Mouse (Mus musculus) kidney, embryonic 16.5 days (tissue): ENCODE data around the gene Dnajc6. TPM values are rescaled to one million over a fixed set of nuclear protein-coding genes. Genes with fewer than 3 reads are reported as not detected.

Source experiments
- ATAC-seq: fragments of 200-750 bp; cut with Nextera tagmentation; 2 replicates; pipeline ENCODE4 v1.8.0; 2017; ENCODE audit warnings: moderate TSS enrichment; ENCODE audit not compliant: low FRiP score, low TSS enrichment
- H3K27ac ChIP-seq: fragments of 300-500 bp; sonication (generic); 2 replicates; pipeline ENCODE4 v1.5.1; 2014; ENCODE audit warnings: low read length
- H3K27me3 ChIP-seq: fragments of 300-500 bp; sonication (generic); 2 replicates; pipeline ENCODE4 v1.6.1; 2014; ENCODE audit warnings: low read length, control low read depth, mixed read lengths; ENCODE audit not compliant: insufficient read depth
- H3K36me3 ChIP-seq: fragments of 300-500 bp; sonication (generic); 2 replicates; pipeline ENCODE4 v1.6.1; 2014; ENCODE audit warnings: low read length, control low read depth, mixed read lengths; ENCODE audit not compliant: insufficient read depth
- H3K4me1 ChIP-seq: fragments of 300-500 bp; sonication (generic); 2 replicates; pipeline ENCODE4 v1.6.1; 2014; ENCODE audit warnings: low read length, control low read depth, mixed read lengths; ENCODE audit not compliant: insufficient read depth
- H3K4me2 ChIP-seq: fragments of 300-500 bp; sonication (generic); replicated peaks from 2 replicates; pipeline ENCODE4 v1.6.1; 2014; ENCODE audit warnings: low read depth, low read length
- H3K4me3 ChIP-seq: fragments of 300-500 bp; sonication (generic); 2 replicates; pipeline ENCODE4 v1.5.1; 2014; ENCODE audit warnings: mild to moderate bottlenecking, low read length
- H3K9ac ChIP-seq: fragments of 300-500 bp; sonication (generic); replicated peaks from 2 replicates; pipeline ENCODE4 v1.6.1; 2014; ENCODE audit warnings: low read length
- H3K9me3 ChIP-seq: fragments of 300-500 bp; sonication (generic); 2 replicates; pipeline ENCODE4 v1.6.1; 2016; ENCODE audit warnings: low read length, control low read depth
- WGBS: fragments of 180-500 bp; shearing (Covaris S2); extraction: QIAGEN DNeasy Blood & Tissue Kit; methylation state at CpG from one replicate; pipeline ENCODE4 v1.1.7; 2014; 5-methylcytosine and 5-hydroxymethylcytosine counted together
- polyA plus RNA-seq: library from polyadenylated mRNA; unstranded; fragments of >200 nt; fragmentation: Nextera tagmentation; extraction: Ambion mirVana; gene quantifications from 2 replicates; pipeline ENCODE4 v1.2.1, GENCODE M21; 2015

The Dnajc6 gene
- polyA plus RNA-seq, 1 experiment from 2014 or later: 2.2 TPM

DNA sequence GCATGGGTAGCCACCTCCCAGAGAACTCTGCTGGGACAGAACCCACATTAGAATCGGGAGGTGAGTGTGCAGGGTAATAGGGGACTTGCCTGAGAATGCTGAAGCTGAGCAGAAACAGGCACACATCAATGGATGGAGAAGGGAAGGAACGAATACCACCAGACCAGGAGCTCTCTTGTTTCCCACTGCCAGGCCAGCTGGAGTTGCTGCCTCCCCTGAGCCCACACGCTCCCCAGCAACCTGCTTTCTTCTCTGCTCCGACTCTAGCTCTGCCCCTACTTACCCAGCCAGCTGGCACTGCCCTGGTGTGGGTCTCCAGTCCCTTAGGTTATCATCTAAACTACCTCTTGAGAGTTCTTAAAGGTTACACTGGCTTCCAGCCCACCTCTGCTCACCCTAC, 63.7 kb downstream of the Dnajc6 start:
- no peak overlapping the region for H3K4me3 ChIP-seq
- no peaks in the 10 kb centered on the region for H3K36me3 ChIP-seq
- no peak overlapping the region for H3K27ac ChIP-seq
- no peak overlapping the region for H3K9ac ChIP-seq
- no peaks in the 10 kb centered on the region for H3K4me1 ChIP-seq
- H3K4me2 ChIP-seq: no peak overlapping the region
- ATAC-seq: no peak
- H3K9me3 ChIP-seq: no peaks in the 10 kb centered on the region
- H3K27me3 ChIP-seq: no peaks in the 10 kb centered on the region
- 80% methylated on average over 4 of the region's 4 CpGs for WGBS

DNA sequence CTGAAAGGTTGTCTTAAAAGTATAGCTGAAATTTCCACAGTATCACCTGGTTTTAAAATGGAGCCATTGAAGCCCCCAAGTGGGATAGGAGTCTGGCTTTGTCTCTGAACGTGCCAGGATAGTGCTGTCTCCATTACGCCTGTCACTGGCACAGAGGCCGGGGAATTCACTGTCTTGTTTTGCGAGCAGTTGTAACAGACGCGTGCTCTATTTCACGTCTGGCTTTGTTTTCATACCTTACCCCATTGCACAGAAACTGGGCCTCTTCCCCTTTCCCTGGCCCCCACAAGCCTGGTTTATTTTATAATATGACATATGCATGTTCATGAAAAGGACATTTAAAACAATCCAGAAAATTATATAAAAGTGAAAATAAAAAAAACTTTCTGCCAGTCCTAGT, 66.4 kb downstream of the Dnajc6 start:
- 61% methylated on average over 7 of the region's 7 CpGs for WGBS
- no peaks in the 10 kb centered on the region for H3K9me3 ChIP-seq
- no peaks in the 10 kb centered on the region for H3K36me3 ChIP-seq
- H3K27me3 ChIP-seq: no peaks in the 10 kb centered on the region
- no peak overlapping the region for H3K4me3 ChIP-seq
- no peak for ATAC-seq
- no peak overlapping the region for H3K4me2 ChIP-seq
- no peaks in the 10 kb centered on the region for H3K4me1 ChIP-seq
- H3K9ac ChIP-seq: no peak overlapping the region
- H3K27ac ChIP-seq: no peak overlapping the region

DNA sequence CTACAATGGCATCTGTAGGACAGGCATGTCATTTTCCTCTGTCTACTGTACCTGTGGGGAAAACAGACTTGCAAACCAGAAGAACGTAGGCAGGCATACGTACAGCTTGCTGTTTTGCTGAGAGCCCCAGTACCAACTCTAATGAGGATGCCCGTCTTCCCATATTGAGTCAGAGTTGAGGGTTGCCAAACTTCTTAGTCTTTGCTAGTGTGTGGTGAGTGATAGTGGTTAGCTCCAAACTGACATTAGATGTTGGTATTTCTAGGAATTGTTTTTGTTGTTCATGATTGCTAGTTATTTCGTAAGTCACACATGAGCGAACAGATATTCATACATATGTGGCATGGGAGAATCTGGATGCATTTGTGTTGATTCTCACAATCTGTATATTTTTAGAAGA, 67.2 kb downstream of the Dnajc6 start:
- H3K9me3 ChIP-seq: no peaks in the 10 kb centered on the region
- no peak overlapping the region for H3K9ac ChIP-seq
- H3K36me3 ChIP-seq: no peaks in the 10 kb centered on the region
- H3K27me3 ChIP-seq: no peaks in the 10 kb centered on the region
- H3K4me2 ChIP-seq: no peak overlapping the region
- no peaks in the 10 kb centered on the region for H3K4me1 ChIP-seq
- WGBS: 93% methylated on average over 5 of the region's 5 CpGs
- no peak overlapping the region for H3K4me3 ChIP-seq
- ATAC-seq: no peak
- H3K27ac ChIP-seq: no peak overlapping the region

DNA sequence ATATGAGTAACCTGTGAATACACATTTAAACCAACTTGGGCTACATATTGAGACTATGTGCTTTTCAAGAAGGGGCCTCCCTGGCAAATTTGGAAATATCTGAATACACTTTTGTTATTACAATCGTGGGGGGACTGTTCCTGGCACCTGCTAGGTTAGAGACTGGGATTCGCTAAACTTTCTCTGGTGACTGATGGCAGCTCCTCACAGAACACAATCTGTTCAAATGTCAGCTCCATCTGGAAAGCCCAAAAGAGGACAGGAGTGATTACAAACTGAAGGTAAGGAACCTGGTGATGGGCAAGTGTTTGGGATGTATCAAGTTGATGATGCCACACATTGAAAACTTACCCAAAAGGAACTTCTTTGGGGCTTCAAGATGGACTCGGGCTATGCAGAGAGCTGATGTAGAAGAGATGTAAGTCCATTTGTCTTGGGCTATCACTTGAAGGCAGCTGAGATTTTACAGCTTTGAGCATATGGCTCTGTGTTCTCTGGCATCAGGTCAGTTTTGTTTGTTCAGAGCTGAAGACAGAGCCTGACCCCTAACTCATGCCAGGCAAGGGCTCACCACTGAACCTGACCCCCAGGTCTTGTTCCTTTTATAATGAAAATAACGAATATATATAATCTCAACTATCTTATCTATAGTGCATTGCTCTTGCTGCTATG, 68.4 kb downstream of the Dnajc6 start:
- Histone ChIP-seq H3K36me3 (no peaks in the 10 kb centered on the region), H3K4me1 (no peaks in the 10 kb centered on the region), H3K27ac (no peak overlapping the region), H3K4me3 (no peak overlapping the region), H3K27me3 (no peaks in the 10 kb centered on the region), H3K9me3 (no peaks in the 10 kb centered on the region), H3K4me2 (no peak overlapping the region), H3K9ac (no peak overlapping the region)
- ATAC-seq: no peak
- WGBS: 77% methylated on average over 4 of the region's 4 CpGs

DNA sequence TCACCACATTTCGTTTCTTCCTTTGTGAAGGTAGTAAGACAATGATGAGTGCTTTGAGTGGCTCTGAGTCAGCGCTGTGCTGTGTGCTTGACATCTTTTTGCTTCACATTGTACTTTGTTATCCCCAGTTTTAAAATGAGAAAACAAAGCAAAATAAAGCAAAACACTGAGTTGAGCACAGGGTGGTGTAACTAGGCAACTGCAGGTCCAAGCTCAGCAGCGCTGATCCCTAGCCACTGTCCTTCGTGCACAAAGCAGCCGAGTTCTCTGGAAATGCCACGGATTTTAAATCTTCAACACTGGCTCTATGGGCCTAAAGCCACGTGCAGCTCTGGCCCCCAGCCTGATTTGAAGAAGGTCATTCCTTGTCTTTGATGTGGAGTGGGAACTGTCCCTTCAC, 72.6 kb downstream of the Dnajc6 start:
- no peak overlapping the region for H3K4me2 ChIP-seq
- H3K9ac ChIP-seq: no peak overlapping the region
- no peak overlapping the region for H3K27ac ChIP-seq
- 66% methylated on average over 7 of the region's 7 CpGs for WGBS
- H3K27me3 ChIP-seq: no peaks in the 10 kb centered on the region
- no peaks in the 10 kb centered on the region for H3K4me1 ChIP-seq
- no peak overlapping the region for H3K4me3 ChIP-seq
- no peaks in the 10 kb centered on the region for H3K36me3 ChIP-seq
- H3K9me3 ChIP-seq: no peaks in the 10 kb centered on the region
- ATAC-seq: no peak

DNA sequence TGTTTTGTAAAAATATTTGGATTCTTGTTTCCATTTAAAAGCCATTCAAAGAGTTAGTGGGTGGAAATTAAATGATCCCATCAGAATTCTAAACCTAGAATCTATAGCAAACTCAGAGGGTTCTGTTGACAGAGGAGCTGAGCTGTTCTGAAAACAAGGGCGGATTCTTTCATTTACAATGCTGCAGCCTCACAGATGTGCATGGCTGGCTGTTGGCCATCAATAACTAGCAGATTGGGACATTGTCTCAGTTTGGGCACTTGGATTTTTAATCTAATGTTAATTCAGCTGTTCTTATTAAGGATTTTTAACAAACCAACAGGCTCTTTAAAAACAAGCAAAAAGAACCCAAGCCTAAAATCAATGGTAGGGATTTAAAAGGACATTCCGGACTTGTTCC, 75.7 kb downstream of the Dnajc6 start:
- H3K27me3 ChIP-seq: no peaks in the 10 kb centered on the region
- H3K4me3 ChIP-seq: no peak overlapping the region
- H3K4me2 ChIP-seq: no peak overlapping the region
- no peak for ATAC-seq
- no peaks in the 10 kb centered on the region for H3K36me3 ChIP-seq
- no peaks in the 10 kb centered on the region for H3K4me1 ChIP-seq
- no peak overlapping the region for H3K27ac ChIP-seq
- WGBS: 80% methylated on average over 2 of the region's 2 CpGs
- no peak overlapping the region for H3K9ac ChIP-seq
- no peaks in the 10 kb centered on the region for H3K9me3 ChIP-seq

DNA sequence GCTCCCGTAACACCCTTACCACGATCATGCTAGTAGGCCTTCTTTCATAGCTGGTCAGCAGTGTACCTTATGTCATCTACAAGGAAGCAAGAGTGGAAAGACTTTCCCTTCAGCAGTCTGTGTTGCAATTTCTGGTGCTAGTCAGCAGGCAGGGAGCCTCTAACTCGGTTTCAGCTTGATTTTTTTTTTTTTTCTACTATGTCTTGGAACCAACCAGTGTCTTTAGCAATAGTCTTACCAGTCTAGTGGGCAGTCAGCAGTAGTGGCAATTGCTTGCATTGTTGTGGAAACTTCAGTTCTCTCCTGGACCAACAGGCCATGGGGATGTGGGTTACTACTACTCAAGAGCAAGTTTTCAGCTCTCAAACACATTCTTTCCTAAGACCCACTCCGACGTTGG, 78.9 kb downstream of the Dnajc6 start:
- Histone ChIP-seq H3K4me1 (no peaks in the 10 kb centered on the region), H3K27ac (no peak overlapping the region), H3K9ac (no peak overlapping the region), H3K9me3 (no peaks in the 10 kb centered on the region), H3K4me3 (no peak overlapping the region), H3K27me3 (no peaks in the 10 kb centered on the region), H3K36me3 (no peaks in the 10 kb centered on the region), H3K4me2 (no peak overlapping the region)
- WGBS: 83% methylated on average over 5 of the region's 5 CpGs
- ATAC-seq: no peak

DNA sequence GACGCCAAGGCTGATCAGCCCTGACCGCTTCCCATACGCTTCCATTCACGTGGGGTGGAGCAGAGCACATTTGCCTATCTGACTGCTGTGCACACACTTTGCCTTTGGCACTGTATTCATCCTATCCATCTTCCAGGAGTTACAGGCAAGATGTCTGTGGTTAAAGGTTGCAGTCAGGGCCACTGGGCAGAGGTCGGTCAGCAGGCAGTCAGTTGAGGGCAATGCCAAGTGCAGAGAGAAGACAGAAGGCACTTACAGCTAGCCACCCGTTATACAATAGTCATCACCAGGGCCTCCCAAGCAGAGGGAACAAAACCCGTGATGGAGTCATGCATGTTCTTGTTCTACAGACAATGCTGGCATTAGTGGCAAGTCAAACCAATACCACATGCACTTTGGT, 82.3 kb downstream of the Dnajc6 start:
- ATAC-seq: no peak
- Histone ChIP-seq H3K27me3 (no peaks in the 10 kb centered on the region), H3K4me1 (no peaks in the 10 kb centered on the region), H3K9me3 (no peaks in the 10 kb centered on the region), H3K9ac (no peak overlapping the region), H3K4me3 (no peak overlapping the region), H3K4me2 (no peak overlapping the region), H3K27ac (no peak overlapping the region), H3K36me3 (no peaks in the 10 kb centered on the region)
- WGBS: 78% methylated on average over 7 of the region's 7 CpGs

DNA sequence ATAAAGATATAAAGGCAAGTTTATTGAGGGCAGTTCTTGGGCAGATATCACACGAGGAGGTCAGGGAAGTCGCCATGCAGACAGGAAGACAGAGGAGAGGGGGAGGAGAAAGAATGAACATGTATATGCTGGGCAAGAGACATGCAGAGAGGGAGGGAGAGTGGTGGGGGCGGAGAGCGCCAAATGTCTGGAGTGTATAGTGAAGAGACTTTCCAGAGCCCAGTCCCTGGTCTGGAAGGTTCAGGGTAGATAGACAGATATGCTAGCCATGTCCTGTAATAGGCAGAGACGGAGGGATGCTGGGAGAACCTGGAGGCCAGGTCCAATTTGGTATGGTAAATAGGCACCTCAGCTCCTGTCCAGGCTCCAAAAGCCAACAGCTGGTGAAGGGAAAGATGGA, 83.1 kb downstream of the Dnajc6 start:
- ATAC-seq: no peak
- no peaks in the 10 kb centered on the region for H3K9me3 ChIP-seq
- no peaks in the 10 kb centered on the region for H3K27me3 ChIP-seq
- no peaks in the 10 kb centered on the region for H3K4me1 ChIP-seq
- no peak overlapping the region for H3K4me2 ChIP-seq
- no peak overlapping the region for H3K4me3 ChIP-seq
- H3K27ac ChIP-seq: no peak overlapping the region
- 71% methylated on average over 5 of the region's 5 CpGs for WGBS
- no peaks in the 10 kb centered on the region for H3K36me3 ChIP-seq
- no peak overlapping the region for H3K9ac ChIP-seq

DNA sequence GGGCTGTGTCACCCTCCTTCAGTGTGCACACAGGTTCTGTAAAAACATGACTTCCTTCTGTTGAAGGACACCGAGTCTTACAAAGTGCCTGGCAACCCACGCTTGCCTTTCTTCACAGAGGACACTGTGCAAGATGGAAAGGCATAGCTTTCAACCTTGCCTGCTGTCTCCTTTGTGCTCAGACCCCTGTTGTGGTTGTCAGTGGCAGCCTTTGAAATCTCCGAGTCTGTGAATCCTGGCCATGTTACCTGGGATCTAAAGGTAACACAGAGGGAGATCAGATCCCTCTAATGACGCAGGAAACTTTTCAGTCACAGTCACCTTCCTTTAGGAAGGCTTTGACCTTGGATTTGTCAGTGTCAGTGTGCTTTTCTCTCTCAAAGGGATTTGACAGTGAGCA, 84.7 kb downstream of the Dnajc6 start:
- Histone ChIP-seq H3K4me1 (peaks cover 10% of the 10 kb centered on the region; the same call in 1 of the 2 replicates), H3K9me3 (no peaks in the 10 kb centered on the region), H3K27ac (no peak overlapping the region), H3K9ac (no peak overlapping the region), H3K4me2 (no peak overlapping the region), H3K27me3 (no peaks in the 10 kb centered on the region), H3K36me3 (no peaks in the 10 kb centered on the region), H3K4me3 (no peak overlapping the region)
- WGBS: 88% methylated on average over 4 of the region's 4 CpGs
- no peak for ATAC-seq
